Mouse (Mus musculus): ENCODE measurements at regions not wholly inside any gene's neighbourhood (a gene's known extent, or its start where the extent isn't known, plus 50 kb on each side); places are given as distances from the start of the nearest gene placed in this dataset.
"Not testable (repeated sequence)": the region's sequence is repeated elsewhere in the genome, so short reads cannot be mapped to it uniquely, and the experiment has no call there.

GRCm38 (mm10) chr4:9724801-9725200, 1149.5 kb upstream of the 2610301B20Rik start:
- DNase-seq (ENCODE audit: extremely low spot score, low read depth, low spot score) = not testable (repeated sequence)

DNA sequence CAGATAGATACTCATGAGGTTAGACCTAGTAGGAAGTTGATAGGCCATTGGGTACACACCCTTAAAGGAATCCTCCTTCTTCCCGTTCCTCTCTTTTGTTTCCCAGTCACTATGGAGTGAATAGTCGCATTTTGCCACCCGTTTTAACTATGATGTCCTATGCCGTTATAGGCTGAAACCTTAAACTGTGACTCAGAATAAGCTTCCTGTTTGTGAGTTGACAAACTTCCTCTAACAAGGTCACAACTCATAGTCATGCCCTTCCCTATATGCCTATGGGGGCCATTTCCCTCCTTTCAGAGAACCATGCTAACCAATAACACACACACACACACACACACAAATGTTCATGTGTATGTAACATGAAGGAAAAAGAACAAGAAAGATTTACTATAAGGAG, 1136.6 kb upstream of the 2610301B20Rik start:
- DNase-seq (ENCODE audit: extremely low spot score, low read depth, low spot score) = no peak

DNA sequence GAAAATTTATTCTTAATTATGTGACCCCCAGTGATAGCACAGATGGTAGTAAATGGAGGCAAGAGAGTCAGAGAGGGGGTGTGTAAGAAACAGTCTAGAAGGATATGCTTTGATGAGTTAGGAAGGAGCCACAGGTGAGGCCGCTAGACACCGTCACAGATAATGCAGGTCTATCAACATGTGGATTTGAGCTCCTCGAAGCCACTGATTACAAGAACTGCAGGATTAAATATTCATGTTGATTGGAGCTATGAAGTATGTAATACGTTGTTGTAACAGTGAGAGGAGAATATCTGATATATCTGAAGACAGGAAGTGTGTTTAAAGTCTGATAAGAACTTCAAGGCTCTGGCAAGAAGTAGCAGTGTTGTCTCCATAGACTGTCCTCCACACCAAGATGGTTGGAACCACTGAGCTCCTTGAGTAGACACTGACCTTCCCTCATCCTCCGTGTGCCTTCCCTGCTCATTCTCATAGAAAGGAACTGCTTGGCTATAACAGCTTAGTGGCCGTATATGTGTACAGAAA, 1126.8 kb upstream of the 2610301B20Rik start:
- no peak for DNase-seq (ENCODE audit: extremely low spot score, low read depth, low spot score)

- DNase-seq (ENCODE audit: extremely low spot score, low read depth, low spot score) = no peak
Observed at GRCm38 (mm10) chr4:9748110-9748509, 1126.2 kb upstream of the 2610301B20Rik start.

GRCm38 (mm10) chr4:9749877-9750276, 1124.4 kb upstream of the 2610301B20Rik start:
- no peak for DNase-seq (ENCODE audit: extremely low spot score, low read depth, low spot score)

GRCm38 (mm10) chr4:9750404-9750803, 1123.9 kb upstream of the 2610301B20Rik start:
- DNase-seq (ENCODE audit: extremely low spot score, low read depth, low spot score) = no peak

DNA sequence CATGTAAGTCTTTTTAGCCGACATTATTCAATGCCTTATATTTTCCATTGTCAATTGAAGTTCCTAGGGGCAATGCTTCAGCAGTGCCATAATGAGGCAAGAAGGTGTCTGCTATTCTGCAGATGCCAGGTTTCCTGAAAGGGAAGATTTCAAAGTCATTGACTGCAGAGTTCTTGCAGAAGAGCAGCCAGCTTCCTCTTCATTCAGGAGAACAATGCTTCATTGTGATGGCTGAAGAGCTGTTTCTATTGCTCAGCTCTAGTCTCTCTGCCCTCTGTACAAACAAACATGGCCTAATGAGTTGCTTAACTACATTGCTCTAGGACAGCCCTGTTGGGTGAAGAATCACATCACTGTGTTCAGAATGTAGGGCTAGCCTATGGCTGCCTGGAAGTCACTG, 1111.0 kb upstream of the 2610301B20Rik start:
- no peak for DNase-seq (ENCODE audit: extremely low spot score, low read depth, low spot score)

DNA sequence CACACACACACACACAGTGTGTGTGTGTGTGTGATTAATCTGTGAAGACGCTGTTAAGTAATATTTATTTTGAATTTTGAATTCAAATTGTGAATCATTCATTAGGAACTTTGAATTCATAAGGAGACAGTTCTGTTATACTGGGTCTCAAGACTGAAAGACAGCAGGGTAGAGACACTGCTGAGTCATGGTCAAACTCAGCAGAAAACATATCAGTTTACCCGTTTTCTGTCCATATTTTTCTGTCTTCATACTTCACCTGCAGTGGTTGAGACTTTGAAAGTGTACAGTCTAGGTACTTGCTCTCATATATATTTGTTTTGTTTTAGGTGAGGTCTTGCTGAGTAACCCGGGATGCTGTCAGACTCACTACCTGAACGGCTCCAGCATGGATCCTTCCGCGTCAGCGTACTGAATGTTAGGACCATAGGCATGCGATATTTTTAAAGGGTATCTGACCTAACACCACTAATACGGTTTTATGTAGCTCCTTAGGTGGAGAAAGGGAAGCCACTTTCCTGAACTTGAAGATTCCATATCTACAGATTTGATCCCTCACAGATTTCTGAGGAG, 1104.6 kb upstream of the 2610301B20Rik start:
- DNase-seq (ENCODE audit: extremely low spot score, low read depth, low spot score) = no peak

DNA sequence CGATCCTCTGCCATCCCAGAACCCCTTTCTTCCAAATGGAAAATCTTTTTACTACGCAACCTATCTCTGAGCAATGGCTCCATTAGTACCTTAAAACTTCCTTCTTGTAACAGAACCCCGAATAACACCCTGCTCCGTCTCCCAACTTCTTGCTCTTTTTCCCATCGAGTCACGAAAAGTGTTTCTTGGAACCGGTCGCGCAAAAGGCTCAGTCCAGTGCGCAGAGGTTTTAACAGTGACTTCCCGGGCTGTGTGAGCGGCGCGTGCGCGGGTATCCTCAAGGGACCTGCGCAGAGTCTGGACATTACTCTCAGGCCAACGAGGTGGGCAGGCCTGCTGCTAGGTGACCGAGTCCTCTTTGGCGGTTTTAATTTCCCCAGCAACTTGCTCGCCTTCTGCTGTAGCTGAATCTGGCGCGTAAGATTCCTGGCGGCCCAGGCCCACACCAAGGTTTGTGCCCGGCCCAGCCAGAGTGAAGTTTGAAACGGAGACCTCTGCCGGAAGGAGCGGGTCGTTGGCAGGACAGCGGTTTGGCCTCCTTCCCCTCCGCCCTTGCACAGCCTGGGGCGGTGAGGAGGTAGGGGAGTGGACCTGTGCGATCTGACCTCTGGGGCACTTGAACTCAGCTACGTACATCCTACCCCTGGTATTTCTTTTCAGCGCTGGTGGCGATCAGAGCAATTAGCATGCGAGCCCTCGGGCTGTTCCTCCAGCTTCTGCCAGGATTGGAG, 1103.8 kb upstream of the 2610301B20Rik start:
- peak; percentile 42 for DNase-seq (ENCODE audit: extremely low spot score, low read depth, low spot score)

DNA sequence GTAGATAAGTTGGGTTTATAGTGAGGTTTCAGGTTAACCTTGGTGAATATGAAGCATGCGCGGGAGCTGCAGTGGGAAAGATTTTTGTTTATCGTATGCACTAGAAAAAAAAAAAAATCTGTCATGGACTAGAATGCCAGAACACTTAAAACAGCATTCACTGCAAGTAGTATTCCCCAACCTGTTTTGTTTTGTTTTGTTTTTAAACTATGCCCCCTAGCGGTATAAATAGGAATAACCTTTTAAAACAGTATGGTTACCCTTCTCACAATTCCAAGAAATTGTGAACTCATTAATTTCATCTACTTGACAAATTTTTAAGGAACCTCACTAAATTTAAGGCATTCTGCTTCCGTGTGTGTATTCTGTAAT, 1103.2 kb upstream of the 2610301B20Rik start:
- DNase-seq (ENCODE audit: extremely low spot score, low read depth, low spot score) = peak; percentile 76

- no peak for DNase-seq (ENCODE audit: extremely low spot score, low read depth, low spot score)
Observed at GRCm38 (mm10) chr4:9778391-9778790, 1095.9 kb upstream of the 2610301B20Rik start.

- no peak for DNase-seq (ENCODE audit: extremely low spot score, low read depth, low spot score)
Observed at GRCm38 (mm10) chr4:9779594-9779993, 1094.7 kb upstream of the 2610301B20Rik start.

GRCm38 (mm10) chr4:9780179-9780578, 1094.1 kb upstream of the 2610301B20Rik start:
- DNase-seq (ENCODE audit: extremely low spot score, low read depth, low spot score) = peak; percentile 69

GRCm38 (mm10) chr4:9781318-9781717, 1093.0 kb upstream of the 2610301B20Rik start:
- DNase-seq (ENCODE audit: extremely low spot score, low read depth, low spot score) = no peak

DNA sequence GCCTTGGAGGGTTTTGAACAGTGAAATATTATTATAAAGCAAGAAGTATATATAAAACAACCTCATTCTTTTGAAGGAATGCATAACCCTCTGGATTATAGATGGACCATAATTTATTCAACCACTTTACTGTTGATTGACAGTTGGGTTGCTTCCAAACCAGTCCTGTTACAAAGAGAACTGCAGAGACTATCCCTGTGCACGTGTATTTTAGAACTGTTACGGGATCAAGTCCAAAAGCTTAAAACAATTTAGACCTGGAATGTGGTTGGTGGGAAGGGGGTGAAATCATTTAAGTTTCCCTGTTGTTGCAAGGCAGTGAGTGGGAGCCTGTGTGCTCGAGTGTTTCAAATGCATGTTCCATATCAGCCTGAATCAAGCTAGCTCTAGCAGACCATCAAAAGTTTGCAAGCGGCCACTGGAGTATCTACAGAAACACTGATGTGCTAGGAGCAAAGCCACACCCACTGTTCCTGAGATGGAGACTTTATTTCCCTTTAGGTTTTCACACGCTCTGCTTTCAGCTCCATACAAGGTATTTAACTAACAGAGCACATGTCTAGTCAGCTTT, 1086.4 kb upstream of the 2610301B20Rik start:
- no peak for DNase-seq (ENCODE audit: extremely low spot score, low read depth, low spot score)

DNA sequence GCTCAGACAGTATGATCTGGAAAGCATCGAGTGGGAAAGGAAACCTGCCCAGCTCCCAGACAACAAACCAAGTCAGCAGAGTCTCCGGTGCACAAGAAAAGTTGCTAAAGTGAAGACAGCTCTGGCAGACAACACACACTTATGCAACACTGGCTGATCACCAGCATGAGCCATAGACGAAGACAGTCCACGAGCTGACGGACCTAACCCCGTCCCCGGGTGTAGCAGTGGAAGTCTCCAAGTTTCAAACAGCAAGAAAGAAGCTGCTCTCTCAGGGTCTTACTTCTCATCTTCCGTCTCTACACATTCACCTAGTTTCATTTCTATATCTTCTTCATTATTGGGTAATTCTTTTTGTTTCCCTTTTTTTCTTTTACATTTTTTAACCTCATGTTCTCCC, 1083.8 kb upstream of the 2610301B20Rik start:
- no peak for DNase-seq (ENCODE audit: extremely low spot score, low read depth, low spot score)
